Mouse (Mus musculus) gastrocnemius, postnatal 14 days (tissue): ENCODE data around the gene Uimc1. TPM values are rescaled to one million over a fixed set of nuclear protein-coding genes. Genes with fewer than 3 reads are reported as not detected.

ENCODE experiments used
- DNase-seq: peaks from one replicate; pipeline ENCODE4 v3.0.0; 2021; ENCODE audit warnings: mixed read lengths
- intact Hi-C: fragments of 180-260 bp; cut with DNase I; formaldehyde crosslinking; loops from one replicate; pipeline ENCODE4 v1.15.1; 2025; ENCODE audit warnings: low total_unique reads
- total RNA-seq, 2 experiments: library from RNA; stranded (reverse); gene quantifications; 2 replicates each; pipeline ENCODE4 v1.2.3; 2021

Uimc1 gene
- total RNA-seq, 2 experiments from 2014 or later, result 13.9 to 15.3 TPM

DNA sequence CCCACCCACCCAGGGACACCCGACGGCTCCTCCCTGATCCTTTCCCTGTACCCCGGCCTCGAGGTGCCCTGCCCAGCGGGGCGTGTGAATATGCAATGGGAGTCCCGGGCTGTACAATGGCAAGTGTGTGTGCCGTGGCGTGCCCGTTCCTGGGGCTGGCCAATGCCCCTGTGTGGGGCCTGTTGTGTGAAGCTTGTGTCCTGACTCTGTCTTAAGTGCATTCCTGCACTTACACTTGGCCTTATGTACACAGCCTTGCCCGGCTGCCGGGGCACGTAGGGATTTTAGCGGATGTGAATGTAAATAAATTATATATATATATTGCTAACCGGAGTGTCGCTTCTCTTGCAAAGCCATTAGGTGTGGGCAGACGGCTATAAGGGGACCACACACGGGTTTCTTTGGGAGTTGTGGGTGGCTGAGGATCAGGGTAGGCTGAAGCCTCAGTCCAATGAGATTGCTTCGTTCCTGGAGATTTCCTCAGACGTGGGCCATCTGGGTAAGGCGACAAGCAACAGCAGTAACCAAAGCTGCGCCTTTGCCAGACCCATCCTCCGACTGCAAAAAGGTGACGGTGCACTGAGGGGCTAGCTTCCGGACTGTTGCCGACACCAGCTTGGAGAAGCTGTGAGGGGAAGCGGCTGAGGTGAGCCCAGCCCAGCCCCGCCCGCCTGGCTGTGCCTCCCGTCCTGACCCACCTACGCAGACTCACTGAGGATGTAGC, 94.2 kb downstream of the Uimc1 start:
- intact Hi-C loops, result no loop called here
- DNase-seq, result no peak

DNA sequence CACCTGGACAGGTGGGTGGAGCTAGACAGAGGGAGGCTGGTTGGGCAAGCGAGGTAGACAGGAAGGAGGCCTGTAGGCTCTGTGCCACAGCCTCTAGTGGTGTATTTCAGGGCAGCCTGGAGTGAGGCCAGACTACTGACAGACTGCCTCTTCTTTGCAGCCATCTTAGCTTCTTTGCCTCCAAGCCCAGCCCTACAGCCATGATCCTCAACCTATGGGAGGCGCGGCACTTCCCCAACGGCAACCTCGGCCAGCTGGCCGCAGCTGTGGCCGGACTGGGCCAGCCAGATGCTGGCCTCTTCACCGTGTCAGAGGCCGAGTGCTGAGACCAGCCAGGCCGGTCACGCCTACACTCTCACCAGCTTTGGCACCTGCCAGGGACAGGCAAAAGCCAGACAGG, 95.5 kb downstream of the Uimc1 start:
- no peak for DNase-seq
- intact Hi-C loops, result no loop called here

DNA sequence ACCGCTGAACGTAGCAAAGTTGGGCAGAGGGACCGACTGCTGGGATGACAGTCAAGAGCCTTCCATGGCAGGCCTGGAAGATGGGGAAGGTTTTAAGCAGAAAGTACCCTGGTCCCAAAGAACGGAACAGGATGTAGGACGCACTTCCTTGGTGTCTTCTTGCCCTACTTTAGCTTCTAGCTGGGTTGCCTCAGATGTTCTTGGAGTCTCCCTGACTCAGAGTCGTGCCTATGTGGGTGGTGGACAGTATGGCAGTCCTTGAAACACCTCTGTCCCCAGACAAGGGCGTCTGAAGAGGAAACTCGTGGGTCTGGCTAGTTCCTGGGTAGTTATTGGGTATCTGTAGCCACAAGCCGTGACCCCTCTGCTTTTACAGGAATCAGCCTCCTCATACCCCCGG, 98.0 kb downstream of the Uimc1 start:
- no peak for DNase-seq
- intact Hi-C loops, result no loop called here

DNA sequence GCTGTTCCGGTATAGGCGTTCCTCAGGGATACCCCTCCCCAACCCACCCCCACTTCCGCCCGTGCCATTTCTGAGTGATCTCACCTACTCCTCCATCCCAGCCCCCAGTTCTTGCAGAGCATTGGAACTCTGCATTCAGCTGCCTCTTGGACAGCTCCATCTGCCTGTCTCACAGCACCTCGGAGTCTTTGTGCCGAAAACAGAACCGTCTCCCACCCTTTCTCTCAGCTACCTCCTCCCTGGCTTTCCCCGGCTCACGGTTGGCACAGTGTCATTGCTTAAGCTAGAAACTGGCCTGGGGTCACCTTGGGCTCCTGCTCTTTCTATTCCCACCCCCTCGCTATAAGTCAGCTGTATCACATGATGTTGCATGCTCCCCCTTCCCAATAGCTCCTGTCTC, 99.7 kb downstream of the Uimc1 start:
- no peak for DNase-seq

DNA sequence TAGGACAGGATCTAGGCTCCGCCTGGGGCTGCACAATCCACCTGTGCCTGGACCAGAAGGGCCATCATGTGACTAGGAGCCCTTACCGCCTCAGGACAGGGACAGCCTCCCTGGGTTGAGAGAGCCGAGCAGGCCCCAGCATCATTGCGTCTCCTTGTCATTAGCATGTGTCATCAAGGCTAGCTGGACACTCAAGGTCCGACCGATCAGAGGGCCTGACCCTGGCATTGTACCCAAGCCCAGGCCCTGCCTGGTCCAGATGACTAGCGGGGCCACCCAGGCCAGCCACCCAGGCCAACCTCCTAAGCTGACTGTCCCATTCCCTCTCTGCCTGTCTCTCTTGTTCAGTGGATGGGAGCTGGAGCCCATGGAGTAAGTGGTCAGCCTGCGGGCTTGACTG, 102.5 kb downstream of the Uimc1 start:
- intact Hi-C loops, result no loop called here
- DNase-seq, result no peak

More for the DNA sequence above, 99.7 kb downstream of the Uimc1 start:
- intact Hi-C loops, result no loop called here

DNA sequence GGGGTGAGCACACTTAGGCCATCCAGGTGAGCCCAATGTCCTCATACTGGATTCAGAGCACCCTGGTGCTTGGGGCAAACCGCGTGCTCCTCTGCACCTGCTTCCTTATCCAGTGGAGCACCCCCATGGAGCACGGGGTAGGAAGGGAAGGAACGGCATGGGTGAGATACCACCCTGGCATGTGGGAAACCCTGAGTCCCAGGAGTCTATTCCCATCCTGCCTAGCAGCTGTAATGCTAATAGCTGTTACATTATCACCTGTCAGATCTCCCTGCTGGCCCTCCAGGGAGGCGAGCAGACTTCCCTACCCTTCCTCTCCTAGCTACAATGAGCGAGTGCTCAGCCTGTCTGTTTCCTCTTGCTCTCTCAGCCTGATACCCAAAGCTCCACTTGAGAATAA, 104.9 kb downstream of the Uimc1 start:
- no peak for DNase-seq
- intact Hi-C loops, result no loop called here

DNA sequence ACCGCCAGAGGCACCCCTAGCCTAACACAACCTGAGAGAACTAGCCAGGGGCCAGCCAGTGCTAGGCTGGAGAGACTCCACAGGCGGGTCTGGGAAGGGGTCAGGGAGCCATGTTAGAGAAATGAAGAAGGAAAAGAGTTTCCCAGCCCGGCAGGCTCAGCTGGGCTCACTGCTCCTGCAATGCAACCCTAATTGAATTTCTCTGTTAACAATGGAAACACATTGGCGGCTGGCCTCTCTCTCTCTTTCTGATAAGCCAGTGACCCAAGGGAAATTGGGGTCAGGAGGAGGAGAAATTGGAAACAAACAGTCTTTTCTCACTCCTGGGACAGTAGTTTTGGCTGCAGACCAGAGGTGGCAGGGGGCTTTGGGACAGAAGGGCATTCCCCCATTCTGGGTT, 105.5 kb downstream of the Uimc1 start:
- intact Hi-C loops, result no loop called here
- no peak for DNase-seq

DNA sequence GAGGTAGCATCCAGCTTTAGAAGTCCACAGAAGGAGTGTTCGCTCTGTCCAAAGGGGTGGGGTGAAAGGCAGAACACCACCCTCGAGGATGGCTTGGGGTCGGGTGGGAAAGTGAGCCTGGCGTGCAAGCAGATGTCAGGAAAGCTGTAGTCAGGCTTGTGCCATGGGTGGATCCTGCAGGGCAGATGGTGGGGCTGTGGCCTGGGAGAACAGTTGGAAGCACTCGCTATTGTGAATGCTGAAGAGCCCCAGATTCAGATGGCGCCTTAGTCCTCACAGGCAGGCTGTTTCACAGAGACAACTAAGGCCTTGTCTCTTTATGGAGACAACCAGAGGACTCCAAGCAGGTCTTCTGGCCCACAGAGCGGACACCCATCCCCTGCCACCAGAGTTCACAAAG, 107.9 kb downstream of the Uimc1 start:
- no peak for DNase-seq
- intact Hi-C loops, result no loop called here

DNA sequence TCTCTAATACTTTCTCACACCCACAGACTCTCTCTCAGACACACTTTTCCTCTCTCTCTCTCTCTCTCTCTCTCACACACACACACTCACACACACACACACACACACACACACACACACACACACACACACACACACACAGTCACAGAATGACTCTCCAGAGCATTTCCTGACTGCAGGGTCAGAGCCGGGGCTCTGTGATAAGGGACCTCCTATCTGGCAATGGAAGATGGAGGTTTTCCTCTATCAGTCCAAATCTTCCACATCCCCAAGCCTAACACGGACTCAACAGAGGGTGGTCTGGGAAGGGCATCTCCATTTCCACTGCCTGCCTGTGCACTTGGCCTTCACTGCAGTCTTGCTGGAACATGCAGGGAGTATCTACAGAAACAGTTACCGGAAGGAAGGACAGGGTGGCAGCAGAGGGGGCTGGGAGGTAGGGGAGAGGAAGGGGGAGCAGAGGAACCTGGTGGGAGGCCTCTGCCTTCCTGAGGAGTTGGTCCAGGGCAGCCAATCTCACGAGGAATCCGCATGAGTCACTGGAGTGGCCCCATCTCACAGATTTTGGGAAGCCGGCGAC, 111.8 kb downstream of the Uimc1 start:
- intact Hi-C loops, result no loop called here
- no peak for DNase-seq

DNA sequence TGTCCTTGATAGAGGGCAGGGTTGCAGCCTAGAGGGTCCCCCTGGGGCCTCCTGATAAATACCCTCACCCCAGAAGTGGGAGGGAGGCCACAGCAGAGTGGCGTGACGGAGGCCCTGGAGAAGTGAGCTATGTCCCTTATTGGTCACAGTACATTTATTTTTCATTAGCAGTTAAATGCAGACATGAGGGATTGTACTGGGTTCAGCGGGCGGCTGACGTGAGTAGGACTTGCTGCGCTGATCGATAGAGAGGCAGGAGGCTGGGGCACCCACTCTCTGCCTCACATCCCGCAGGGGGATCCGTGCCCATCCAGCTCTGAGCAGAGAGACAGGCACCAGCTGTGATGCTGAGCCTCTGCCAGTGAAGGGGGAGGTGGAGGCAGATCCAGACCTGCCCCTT, 112.7 kb downstream of the Uimc1 start:
- DNase-seq, result no peak
- intact Hi-C loops, result no loop called here

DNA sequence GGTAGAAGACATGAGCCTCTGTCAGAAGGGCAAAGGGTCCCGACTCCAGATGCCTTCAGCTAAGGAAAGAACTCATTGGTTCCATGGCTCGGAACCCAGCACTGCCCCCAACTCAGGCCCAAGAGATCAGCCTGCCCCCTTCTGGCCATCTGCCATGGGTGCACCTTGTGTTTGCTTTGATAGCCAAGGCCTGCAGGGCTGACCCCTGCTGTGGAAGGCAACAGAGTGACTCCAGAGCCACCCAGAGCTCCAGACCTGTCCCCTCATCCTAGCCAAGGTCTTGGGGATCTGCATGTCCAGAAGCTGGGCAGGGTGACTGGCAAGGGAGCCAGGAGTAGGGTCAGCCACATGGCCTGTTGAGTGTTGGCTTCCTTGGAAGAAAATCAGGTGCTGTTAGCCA, 116.5 kb downstream of the Uimc1 start:
- intact Hi-C loops, result no loop called here
- DNase-seq, result no peak

DNA sequence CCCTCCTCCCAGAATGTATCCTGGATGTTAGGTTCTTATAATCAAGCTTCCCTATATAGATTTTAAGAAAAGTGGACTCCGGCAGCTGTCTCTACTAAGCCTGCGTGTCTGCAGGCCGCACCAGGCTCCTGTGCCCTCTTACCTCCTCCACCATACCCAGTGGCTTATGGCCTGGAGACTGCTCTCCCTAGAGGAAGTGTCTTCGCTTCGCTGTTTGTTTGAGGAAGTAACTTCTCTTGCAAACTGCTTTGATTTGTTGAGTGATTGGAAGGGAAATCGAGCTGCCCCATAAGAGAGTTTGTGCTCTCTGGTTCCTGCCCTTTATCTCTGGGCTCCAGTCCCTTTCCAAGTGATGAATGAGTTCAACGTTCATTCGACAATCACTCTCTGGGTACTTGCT, 117.1 kb downstream of the Uimc1 start:
- DNase-seq, result no peak
- intact Hi-C loops, result no loop called here

DNA sequence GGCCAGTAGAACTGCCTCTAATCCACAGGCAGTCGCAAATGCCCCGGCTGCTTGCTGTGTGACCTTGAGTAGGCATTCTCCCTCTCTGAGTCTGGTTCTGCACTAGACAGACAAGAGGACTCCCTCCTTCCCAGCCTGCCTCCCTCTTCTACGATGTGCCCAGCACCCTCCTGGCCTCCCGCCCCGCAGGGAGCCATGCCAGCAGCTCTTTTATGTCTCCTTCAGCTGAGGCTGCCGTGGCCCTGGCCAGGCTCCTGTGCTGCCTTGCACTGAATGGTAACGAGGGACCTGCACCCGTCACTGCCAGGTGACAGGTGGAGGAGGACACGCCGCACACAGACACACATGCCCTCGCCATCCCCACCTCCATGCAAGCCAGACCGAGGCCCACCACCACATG, 119.1 kb downstream of the Uimc1 start:
- intact Hi-C loops, result no loop called here
- DNase-seq, result no peak

DNA sequence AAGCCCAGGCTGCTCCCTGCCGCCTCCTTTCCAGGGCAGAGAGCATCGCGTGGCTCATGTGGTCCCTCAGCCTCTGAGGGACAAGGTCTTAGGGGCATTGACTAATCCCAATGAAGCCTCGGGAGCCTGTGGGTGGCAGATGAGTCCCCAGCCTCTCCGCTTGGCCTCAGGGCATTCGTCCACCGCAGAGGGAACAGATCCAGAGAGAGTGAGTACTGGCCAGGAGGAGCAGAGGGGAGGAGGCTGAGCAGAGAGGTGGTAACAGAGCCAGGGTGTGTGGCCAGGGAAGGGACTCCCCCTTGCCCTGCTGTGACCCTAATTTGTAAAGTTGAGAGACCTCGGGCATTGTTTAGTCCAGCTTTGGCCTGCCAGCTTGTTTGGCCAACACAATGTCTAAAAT, 121.3 kb downstream of the Uimc1 start:
- DNase-seq, result no peak
- intact Hi-C loops, result no loop called here

Other genes starting within 250 kb of the Uimc1 start
- 1 to 10 TPM; 3.5 to 4.2 TPM for gene Unc5a, start 150.9 kb downstream of the Uimc1 start, total RNA-seq
- gene Hk3, start 78.9 kb downstream of the Uimc1 start, total RNA-seq, result under 1 TPM; 0.45 to 0.80 TPM
- 10 to 100 TPM; 10.2 to 11.2 TPM for gene Zfp346, start 5.0 kb upstream of the Uimc1 start, total RNA-seq
- not detected for gene Gm17617, start 33.2 kb upstream of the Uimc1 start, total RNA-seq
- gene Fgfr4, start 52.3 kb upstream of the Uimc1 start, total RNA-seq, result 1 to 10 TPM; 6.6 to 6.7 TPM
- 10 to 100 TPM; 55.6 to 59.2 TPM for gene Nsd1, start 109.5 kb upstream of the Uimc1 start, total RNA-seq
- gene Prelid1, start 220.2 kb upstream of the Uimc1 start, total RNA-seq, result 10 to 100 TPM; 48.0 to 59.0 TPM
- 10 to 100 TPM; 31.1 to 31.7 TPM for gene Rab24, start 221.6 kb upstream of the Uimc1 start, total RNA-seq
- 1 to 10 TPM; 3.0 to 3.4 TPM for gene Mxd3, start 229.5 kb upstream of the Uimc1 start, total RNA-seq